Mouse (Mus musculus) ES-E14 (cell line): ENCODE data around the gene Epb41l2. TPM values are rescaled to one million over a fixed set of nuclear protein-coding genes. Genes with fewer than 3 reads are reported as not detected.
A peak's percentile ranks its signal among the peaks of the same experiment; 100 is the strongest.

Source experiments
- DNase-seq: peaks from one replicate; pipeline ENCODE4 v3.0.0-alpha.2; 2013; ENCODE audit warnings: low read depth, low spot score
- H3K27ac ChIP-seq: 2 replicates; pipeline ENCODE4 v1.5.1; 2012; ENCODE audit warnings: low read depth, mild to moderate bottlenecking, low read length, moderate library complexity, mixed read lengths; ENCODE audit not compliant: poor library complexity, insufficient read depth, severe bottlenecking
- H3K36me3 ChIP-seq: 2 replicates; pipeline ENCODE4 v1.6.1; 2012; ENCODE audit warnings: mild to moderate bottlenecking, low read length, moderate library complexity, mixed read lengths; ENCODE audit not compliant: control insufficient read depth, poor library complexity, insufficient read depth, severe bottlenecking
- H3K4me1 ChIP-seq, 2 experiments: fragments of 150-350 bp in 1 of 2; sonication (generic) in 1 of 2; 2 replicates each; pipeline ENCODE4 v1.6.1; 2012; ENCODE audit warnings: low read length in 2 of 2, mild to moderate bottlenecking in 1 of 2, mixed read lengths in 1 of 2; ENCODE audit not compliant: control insufficient read depth in 2 of 2, insufficient read depth in 2 of 2, poor library complexity in 1 of 2
- H3K4me3 ChIP-seq, 2 experiments: fragments of 150-350 bp in 1 of 2; sonication (generic) in 1 of 2; 2 replicates each; pipeline ENCODE4 v1.5.1; 2012; ENCODE audit warnings: low read length in 2 of 2, low read depth in 1 of 2, mild to moderate bottlenecking in 1 of 2, mixed read lengths in 1 of 2; ENCODE audit not compliant: insufficient read depth in 1 of 2, poor library complexity in 1 of 2, severe bottlenecking in 1 of 2
- H3K9ac ChIP-seq: 2 replicates; pipeline ENCODE4 v1.6.1; 2012; ENCODE audit warnings: low read depth, mild to moderate bottlenecking, low read length, mixed read lengths; ENCODE audit not compliant: poor library complexity, insufficient read depth, severe bottlenecking
- H3K9me3 ChIP-seq: fragments of 150-350 bp; sonication (generic); 2 replicates; pipeline ENCODE4 v1.6.1; 2012; ENCODE audit warnings: low read depth, mild to moderate bottlenecking, low read length; ENCODE audit not compliant: control insufficient read depth, insufficient read depth
- CHD2 ChIP-seq: IDR thresholded peaks from 2 replicates; pipeline ENCODE4 v1.6.1; 2014; ENCODE audit warnings: mild to moderate bottlenecking, low read depth, low read length, inconsistent platforms
- HCFC1 ChIP-seq: IDR thresholded peaks from 2 replicates; pipeline ENCODE4 v1.6.1; 2012; ENCODE audit warnings: low read length, inconsistent platforms, borderline replicate concordance; ENCODE audit not compliant: insufficient read depth
- MAFK ChIP-seq: IDR thresholded peaks from 2 replicates; pipeline ENCODE4 v1.6.1; 2014; ENCODE audit warnings: mild to moderate bottlenecking, low read depth, low read length, inconsistent platforms; ENCODE audit not compliant: insufficient read depth
- ZC3H11A ChIP-seq: IDR thresholded peaks from 2 replicates; pipeline ENCODE4 v1.6.1; 2012; ENCODE audit warnings: low read depth, mild to moderate bottlenecking, inconsistent platforms, low read length, borderline replicate concordance
- ZNF384 ChIP-seq: IDR thresholded peaks from 2 replicates; pipeline ENCODE4 v1.6.1; 2012; ENCODE audit warnings: low read depth, low read length, inconsistent platforms
- in situ Hi-C, 2 experiments: fragments of 600-800 bp; cut with MboI; formaldehyde crosslinking; loops; one replicate each; pipeline ENCODE4 v1.15.1; 2025; ENCODE audit warnings: low sequenced_read_pairs in 2 of 2, inconsistent platforms in 1 of 2; ENCODE audit not compliant: unreplicated experiment in 2 of 2
- total RNA-seq: library from RNA; depleted of rRNA; stranded (reverse); fragments of 300-350 nt; gene quantifications from 2 replicates; pipeline ENCODE4 v1.2.3, GENCODE M21; 2012

Epb41l2 gene
- total RNA-seq, 1 experiment = 72.5 TPM

DNA sequence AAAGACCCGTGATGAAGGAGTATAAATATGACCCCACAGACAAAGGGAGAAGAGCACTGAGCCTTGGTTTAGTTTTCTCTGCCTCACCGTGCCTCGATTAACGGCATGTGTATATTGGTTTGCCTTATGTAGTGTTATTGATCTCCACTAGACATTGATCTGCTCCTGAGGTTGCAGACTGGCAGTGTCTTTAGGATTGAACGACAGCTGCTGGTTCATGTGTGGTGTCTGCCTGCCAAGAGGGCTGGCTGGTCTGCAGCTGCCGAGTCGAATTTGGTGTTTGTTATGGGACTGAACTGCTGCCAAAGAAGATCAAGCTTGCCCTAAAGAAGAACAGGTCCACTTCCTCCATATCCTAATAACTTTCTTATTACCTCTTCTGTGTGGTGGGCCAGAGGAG is 5.2 kb upstream of the Epb41l2 start:
- Histone ChIP-seq H3K9ac (no peak overlapping the region), H3K4me3 (no peak overlapping the region), H3K27ac (no peak overlapping the region), H3K4me1 (no peaks in the 10 kb centered on the region), H3K9me3 (no peaks in the 10 kb centered on the region), H3K36me3 (no peaks in the 10 kb centered on the region)
- DNase-seq = no peak
- TF ChIP-seq CHD2 = no peak
- no peak for TF ChIP-seq HCFC1
- TF ChIP-seq ZC3H11A = no peak
- no peak for TF ChIP-seq MAFK
- no peak for TF ChIP-seq ZNF384
- in situ Hi-C loops = no loop called here

DNA sequence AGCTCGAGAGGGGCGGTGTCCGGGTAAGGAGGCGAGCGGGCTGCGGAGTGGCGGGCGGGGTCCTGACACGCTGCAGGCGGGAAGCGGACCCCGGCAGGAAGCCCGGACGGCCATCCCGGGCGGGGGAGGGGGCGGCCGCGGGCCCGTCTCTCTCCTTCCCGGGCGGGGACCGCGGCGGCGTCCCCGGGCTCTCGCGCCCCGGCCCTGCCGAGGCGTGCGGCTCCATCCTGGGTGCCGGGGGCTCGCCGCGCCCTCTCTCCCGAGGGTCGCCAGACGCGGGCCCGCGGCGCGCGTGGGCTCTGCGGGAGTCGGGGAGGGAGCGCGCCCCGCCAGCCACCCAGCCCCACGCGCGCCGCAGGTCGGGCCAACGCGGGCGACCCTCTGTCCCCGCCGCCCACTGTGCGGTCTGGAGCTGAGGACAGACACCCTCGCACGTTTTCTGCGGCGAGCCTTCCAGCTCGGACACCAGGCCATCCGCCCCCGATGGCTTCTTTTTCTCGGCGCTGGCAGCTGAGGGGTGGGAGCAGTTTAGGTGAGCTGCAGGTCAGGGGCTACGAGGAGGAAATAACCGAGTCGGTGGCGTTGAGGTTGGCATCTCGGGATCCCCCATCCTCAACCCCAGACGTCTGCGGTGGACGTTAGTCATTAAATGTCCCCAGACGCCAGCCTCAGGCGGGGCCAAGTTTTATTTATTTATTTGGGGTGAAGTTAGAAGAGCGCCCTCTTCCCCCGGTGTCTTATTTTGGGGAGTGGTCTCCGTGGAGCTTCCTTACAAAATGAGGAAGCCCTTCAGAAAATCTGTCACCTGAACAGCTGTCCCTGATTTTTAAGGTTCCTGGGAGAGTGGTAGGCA is 587 bp downstream of the Epb41l2 start:
- in situ Hi-C loops = no loop called here
- TF ChIP-seq CHD2 (no peak), ZC3H11A (no peak), ZNF384 (no peak), MAFK (no peak), HCFC1 (no peak)
- Histone ChIP-seq H3K36me3 (no peaks in the 10 kb centered on the region), H3K9ac (peak overlapping the region; percentile 95), H3K4me3 (peak overlapping the region; percentile 97 to 99), H3K9me3 (no peaks in the 10 kb centered on the region), H3K4me1 (no peaks in the 10 kb centered on the region), H3K27ac (peak overlapping the region; percentile 55)
- DNase-seq = no peak

DNA sequence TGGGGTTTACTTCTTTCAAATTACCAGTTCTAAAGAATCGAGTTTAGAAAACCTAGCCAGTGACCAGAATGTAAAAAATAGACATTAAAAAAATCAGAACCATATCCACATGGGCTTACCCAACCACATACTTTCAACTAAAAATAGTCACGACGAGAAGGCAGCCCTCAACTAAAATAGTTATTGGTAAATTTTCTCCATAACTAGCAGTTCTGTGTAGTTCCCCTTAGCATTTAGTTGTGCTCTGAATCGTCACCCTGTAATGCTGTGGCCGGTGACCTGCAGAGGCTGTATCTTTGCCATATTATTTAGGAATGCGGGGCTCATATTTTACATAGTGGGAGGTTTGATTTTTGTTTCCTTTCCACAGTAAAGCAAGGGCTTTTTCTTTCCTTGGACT is 2.6 kb downstream of the Epb41l2 start:
- DNase-seq = no peak
- H3K9ac ChIP-seq = no peak overlapping the region
- no peaks in the 10 kb centered on the region for H3K36me3 ChIP-seq
- H3K9me3 ChIP-seq = no peaks in the 10 kb centered on the region
- TF ChIP-seq CHD2 = no peak
- TF ChIP-seq ZNF384 = no peak
- no peak for TF ChIP-seq HCFC1
- TF ChIP-seq MAFK = no peak
- TF ChIP-seq ZC3H11A = no peak
- H3K4me3 ChIP-seq = no peak overlapping the region
- H3K4me1 ChIP-seq = no peaks in the 10 kb centered on the region; a peak in 1 of 4 replicates
- in situ Hi-C loops = no loop called here
- H3K27ac ChIP-seq = no peak overlapping the region

DNA sequence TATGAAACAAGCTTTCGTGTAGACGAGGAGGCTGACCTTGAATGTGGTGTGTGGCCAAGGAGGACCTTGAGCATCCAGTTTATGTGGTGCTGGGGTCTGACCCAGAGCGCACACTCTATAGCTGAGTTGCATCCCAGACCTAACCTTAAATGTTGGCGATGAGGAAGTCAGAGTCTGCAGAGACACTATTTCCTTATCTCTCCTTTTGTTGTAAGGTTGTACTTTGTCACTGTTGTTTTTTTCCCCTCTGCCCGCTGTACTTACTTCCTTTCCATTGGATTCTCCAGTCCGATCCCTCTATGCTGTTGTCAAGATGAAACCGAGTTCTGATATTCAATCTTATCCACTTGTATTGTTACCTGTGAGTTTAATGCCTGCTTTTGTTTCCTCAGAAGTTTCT is 5.6 kb downstream of the Epb41l2 start:
- no peaks in the 10 kb centered on the region for H3K9me3 ChIP-seq
- in situ Hi-C loops = no loop called here
- no peak overlapping the region for H3K9ac ChIP-seq
- TF ChIP-seq ZC3H11A = no peak
- TF ChIP-seq MAFK = no peak
- no peak for TF ChIP-seq HCFC1
- no peak for TF ChIP-seq CHD2
- TF ChIP-seq ZNF384 = no peak
- H3K4me1 ChIP-seq = no peaks in the 10 kb centered on the region; a peak in 2 of 4 replicates
- no peak for DNase-seq
- H3K4me3 ChIP-seq = no peak overlapping the region
- no peak overlapping the region for H3K27ac ChIP-seq
- no peaks in the 10 kb centered on the region for H3K36me3 ChIP-seq

DNA sequence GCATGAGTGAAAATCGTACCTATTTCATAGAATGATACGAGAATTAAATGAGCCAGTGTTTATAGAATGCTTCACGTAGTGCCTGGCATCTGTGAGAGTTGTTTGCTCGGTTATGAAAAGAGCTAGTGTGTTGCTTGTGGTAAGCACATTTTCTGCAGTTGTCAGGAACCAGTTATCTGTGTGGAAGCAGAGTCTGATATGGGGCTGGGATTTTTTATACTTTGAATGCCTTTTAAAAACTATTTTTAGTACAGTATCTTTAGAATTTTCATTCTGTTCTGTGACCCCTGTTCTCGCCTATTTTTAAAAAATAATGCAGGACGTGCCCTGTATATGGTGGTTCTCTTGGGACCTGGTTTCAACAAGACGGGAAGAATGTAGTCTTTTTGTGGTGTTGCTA is 6.1 kb downstream of the Epb41l2 start:
- DNase-seq = no peak
- TF ChIP-seq HCFC1 = no peak
- no peak for TF ChIP-seq ZC3H11A
- TF ChIP-seq CHD2 = no peak
- no peak for TF ChIP-seq ZNF384
- no peak for TF ChIP-seq MAFK
- no peak overlapping the region for H3K9ac ChIP-seq
- no peaks in the 10 kb centered on the region for H3K36me3 ChIP-seq
- H3K4me3 ChIP-seq = no peak overlapping the region
- H3K4me1 ChIP-seq = peaks cover 0 to 2% of the 10 kb centered on the region in 2 experiments; a peak in 2 of 4 replicates
- H3K27ac ChIP-seq = no peak overlapping the region
- in situ Hi-C loops = no loop called here
- no peaks in the 10 kb centered on the region for H3K9me3 ChIP-seq
